Mouse (Mus musculus): ENCODE measurements around the gene Gm21671. TPM values are rescaled to one million over a fixed set of nuclear protein-coding genes. Genes with fewer than 3 reads are reported as not detected.
"Not testable (repeated sequence)": the region's sequence is repeated elsewhere in the genome, so short reads cannot be mapped to it uniquely, and the experiment has no call there.

Gm21671 gene
- total RNA-seq (2021) = not detected
- long read RNA-seq, experiment 1 = 0 reads
- long read RNA-seq, experiment 2 = 0 reads

DNA sequence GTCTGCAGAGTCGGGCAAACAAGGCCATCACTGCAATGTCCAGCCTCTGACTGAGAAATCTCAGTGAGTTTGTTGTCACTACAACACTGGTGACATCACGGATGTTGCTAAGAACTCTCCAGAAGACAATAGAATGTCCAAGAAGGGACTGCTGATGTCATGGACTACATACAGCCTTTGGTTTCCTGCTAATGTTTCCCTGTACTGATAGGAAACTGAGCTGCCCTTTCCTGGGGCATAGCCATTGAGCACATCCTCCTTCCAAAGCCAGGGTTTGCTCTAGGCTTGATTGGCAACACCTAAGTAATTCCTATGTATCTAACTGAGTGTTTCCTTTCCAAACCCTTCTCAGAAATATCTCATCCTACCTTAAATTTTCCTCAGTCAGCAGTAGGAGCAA is at the start of gene Gm21671:
Gm21671 (minus strand) TSS at position 101 of the 400 bp plus-strand sequence.
- DNase-seq (ENCODE audit: low spot score in 2 of 2) = not testable (repeated sequence)

DNA sequence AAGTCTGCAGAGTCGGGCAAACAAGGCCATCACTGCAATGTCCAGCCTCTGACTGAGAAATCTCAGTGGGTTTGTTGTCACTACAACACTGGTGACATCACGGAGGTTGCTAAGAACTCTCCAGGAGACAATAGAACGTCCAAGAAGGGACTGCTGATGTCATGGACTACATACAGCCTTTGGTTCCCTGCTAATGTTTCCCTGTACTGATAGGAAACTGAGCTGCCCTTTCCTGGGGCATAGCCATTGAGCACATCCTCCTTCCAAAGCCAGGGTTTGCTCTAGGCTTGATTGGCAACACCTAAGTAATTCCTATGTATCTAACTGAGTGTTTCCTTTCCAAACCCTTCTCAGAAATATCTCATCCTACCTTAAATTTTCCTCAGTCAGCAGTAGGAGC is 34.3 kb upstream of the Gm21671 start, which contains the start of gene Gm21698:
Gm21698 (minus strand) TSS at position 101 of the 400 bp plus-strand sequence.
- DNase-seq (ENCODE audit: low spot score in 2 of 2) = not testable (repeated sequence)

DNA sequence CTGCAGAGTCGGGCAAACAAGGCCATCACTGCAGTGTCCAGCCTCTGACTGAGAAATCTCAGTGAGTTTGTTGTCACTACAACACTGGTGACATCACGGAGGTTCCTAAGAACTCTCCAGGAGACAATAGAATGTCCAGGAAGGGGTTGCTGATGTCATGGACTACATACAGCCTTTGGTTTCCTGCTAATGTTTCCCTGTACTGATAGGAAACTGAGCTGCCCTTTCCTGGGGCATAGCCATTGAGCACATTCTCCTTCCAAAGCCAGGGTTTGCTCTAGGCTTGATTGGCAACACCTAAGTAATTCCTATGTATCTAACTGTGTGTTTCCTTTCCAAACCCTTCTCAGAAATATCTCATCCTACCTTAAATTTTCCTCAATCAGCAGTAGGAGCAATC is 18.3 kb upstream of the Gm21671 start, which contains the start of gene Gm21680:
Gm21680 (minus strand) TSS at position 101 of the 400 bp plus-strand sequence.
- not testable (repeated sequence) for DNase-seq (ENCODE audit: low spot score in 2 of 2)

DNA sequence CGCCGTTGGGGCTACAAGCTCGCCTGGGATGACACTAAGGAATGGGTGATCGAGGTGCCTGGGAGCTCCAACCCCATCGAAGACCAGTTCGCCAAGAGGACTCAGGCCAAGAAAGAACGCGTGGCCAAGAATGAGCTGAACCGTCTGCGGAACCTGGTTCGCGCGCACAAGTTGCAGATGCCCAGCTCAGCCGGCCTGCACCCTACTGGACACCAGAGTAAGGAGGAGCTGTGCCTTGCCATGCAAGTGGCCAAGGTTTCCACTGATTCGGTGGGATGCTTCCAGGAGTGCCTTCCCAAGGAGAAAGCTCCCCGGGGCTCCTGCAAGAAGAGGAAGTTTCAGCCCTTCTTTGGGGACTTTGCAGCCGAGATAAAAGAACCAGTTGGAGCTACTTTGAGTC is 2.8 kb upstream of the Gm21671 start:
- DNase-seq (ENCODE audit: low spot score in 2 of 2) = not testable (repeated sequence)

DNA sequence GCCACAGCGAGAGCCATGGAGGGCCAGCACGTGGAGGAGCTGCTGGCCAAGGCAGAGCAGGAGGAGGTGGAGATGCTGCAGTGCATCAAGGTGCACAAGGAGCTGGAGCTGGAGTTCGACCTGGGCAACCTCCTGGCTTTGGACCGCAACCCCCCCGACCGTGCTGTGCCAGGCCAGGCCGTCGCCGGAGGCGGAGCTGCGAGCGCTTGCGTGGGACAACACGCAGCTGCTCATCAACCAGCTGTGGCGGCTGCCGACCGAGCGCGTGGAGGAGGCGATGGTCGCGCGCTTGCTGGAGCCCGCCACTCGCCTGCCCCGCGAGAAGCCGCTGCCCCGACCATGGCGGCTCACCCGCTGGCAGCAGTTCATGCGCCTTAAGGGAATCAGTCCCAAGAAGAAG is 2.4 kb upstream of the Gm21671 start:
- DNase-seq (ENCODE audit: low spot score in 2 of 2) = not testable (repeated sequence)

DNA sequence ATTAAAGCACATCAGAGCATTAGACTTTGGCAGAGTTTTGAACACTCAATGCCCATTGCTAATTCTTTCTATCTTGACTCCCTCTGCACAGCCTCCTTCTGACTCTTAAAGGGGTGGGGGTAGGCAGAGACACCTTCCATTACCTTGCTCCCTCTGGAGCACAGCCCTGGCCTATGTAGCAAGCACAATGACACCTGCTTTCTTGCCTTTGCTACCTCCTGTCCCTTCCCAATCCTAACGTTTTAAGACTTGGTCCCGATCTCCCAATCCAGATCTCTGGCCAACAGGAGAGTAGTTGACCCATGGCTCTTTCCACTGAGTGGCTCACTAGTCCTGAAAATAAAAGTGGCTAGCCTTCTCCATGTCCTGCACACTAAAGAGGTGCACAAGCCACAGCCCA is 8.8 kb downstream of the Gm21671 start:
- DNase-seq (ENCODE audit: low spot score in 2 of 2) = not testable (repeated sequence)

DNA sequence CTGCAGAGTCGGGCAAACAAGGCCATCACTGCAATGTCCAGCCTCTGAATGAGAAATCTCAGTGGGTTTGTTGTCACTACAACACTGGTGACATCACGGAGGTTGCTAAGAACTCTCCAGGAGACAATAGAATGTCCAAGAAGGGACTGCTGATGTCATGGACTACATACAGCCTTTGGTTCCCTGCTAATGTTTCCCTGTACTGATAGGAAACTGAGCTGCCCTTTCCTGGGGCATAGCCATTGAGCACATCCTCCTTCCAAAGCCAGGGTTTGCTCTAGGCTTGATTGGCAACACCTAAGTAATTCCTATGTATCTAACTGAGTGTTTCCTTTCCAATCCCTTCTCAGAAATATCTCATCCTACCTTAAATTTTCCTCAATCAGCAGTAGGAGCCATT is 11.9 kb downstream of the Gm21671 start, which contains the start of gene Gm21663:
Gm21663 (minus strand) TSS at position 101 of the 400 bp plus-strand sequence.
- not testable (repeated sequence) for DNase-seq (ENCODE audit: low spot score in 2 of 2)

Other genes with a start within 250 kb of the Gm21671 start
- gene Xrcc2, start 248.6 kb downstream of the Gm21671 start, total RNA-seq (2021) = 1 to 10 TPM; 5.3 to 6.0 TPM
- 1 to 10 TPM in 1 of 2 experiments, under 1 TPM in 1; 0.83 to 1.8 TPM for gene Actr3b, start 194.4 kb downstream of the Gm21671 start, total RNA-seq (2021)
- not detected for gene Gm21663, start 12.0 kb downstream of the Gm21671 start, total RNA-seq (2021)
- gene Gm21680, start 18.2 kb upstream of the Gm21671 start, total RNA-seq (2021) = not detected
- gene Gm21698, start 34.2 kb upstream of the Gm21671 start, total RNA-seq (2021) = not detected
- not detected for gene Gm1979, start 50.4 kb upstream of the Gm21671 start, total RNA-seq (2021)
- not detected for gene Gm5862, start 68.5 kb upstream of the Gm21671 start, total RNA-seq (2021)
- gene Speer4a, start 85.1 kb upstream of the Gm21671 start, total RNA-seq (2021) = not detected
- not detected for gene Gm7347, start 104.2 kb upstream of the Gm21671 start, total RNA-seq (2021)
- not detected for gene Gm10471, start 134.9 kb upstream of the Gm21671 start, total RNA-seq (2021)
- not detected for gene 5031410I06Rik, start 150.9 kb upstream of the Gm21671 start, total RNA-seq (2021)
- not detected for gene Gm10220, start 167.0 kb upstream of the Gm21671 start, total RNA-seq (2021)

Measured in gastrocnemius, postnatal 4 days (tissue).